Mouse (Mus musculus) intestine, postnatal 0 days (tissue): Measurements from ENCODE around the gene Trim60. TPM values are rescaled to one million over a fixed set of nuclear protein-coding genes. Genes with fewer than 3 reads are reported as not detected.

Experiments
- ATAC-seq: fragments of 200-750 bp; cut with Nextera tagmentation; 2 replicates; pipeline ENCODE4 v1.8.0; 2017; ENCODE audit warnings: mild to moderate bottlenecking, moderate TSS enrichment, moderate library complexity
- H3K27ac ChIP-seq: fragments of 300-500 bp; sonication (generic); 2 replicates; pipeline ENCODE4 v1.5.1; 2014; ENCODE audit warnings: mild to moderate bottlenecking, low read depth, low read length, moderate library complexity
- H3K27me3 ChIP-seq: fragments of 300-500 bp; sonication (generic); replicated peaks from 2 replicates; pipeline ENCODE4 v1.6.1; 2014; ENCODE audit warnings: low read length, mixed read lengths; ENCODE audit not compliant: control insufficient read depth, insufficient read depth
- H3K36me3 ChIP-seq: fragments of 300-500 bp; sonication (generic); 2 replicates; pipeline ENCODE4 v1.6.1; 2014; ENCODE audit warnings: mild to moderate bottlenecking, moderate library complexity; ENCODE audit not compliant: control insufficient read depth, insufficient read depth
- H3K4me1 ChIP-seq: fragments of 300-500 bp; sonication (generic); replicated peaks from 2 replicates; pipeline ENCODE4 v1.6.1; 2014; ENCODE audit warnings: antibody characterized with exemption, low read length, mixed read lengths; ENCODE audit not compliant: control insufficient read depth, insufficient read depth
- H3K4me2 ChIP-seq: fragments of 300-500 bp; sonication (generic); replicated peaks from 2 replicates; pipeline ENCODE4 v1.6.1; 2014; ENCODE audit warnings: low read depth, mild to moderate bottlenecking, moderate library complexity
- H3K4me3 ChIP-seq: fragments of 300-500 bp; sonication (generic); 2 replicates; pipeline ENCODE4 v1.5.1; 2014; ENCODE audit warnings: low read depth, low read length
- H3K9ac ChIP-seq: fragments of 300-500 bp; sonication (generic); 2 replicates; pipeline ENCODE4 v1.6.1; 2014; ENCODE audit warnings: mild to moderate bottlenecking, low read depth, low read length
- H3K9me3 ChIP-seq: fragments of 300-500 bp; sonication (generic); 2 replicates; pipeline ENCODE4 v1.6.1; 2016; ENCODE audit warnings: mixed run types; ENCODE audit not compliant: control insufficient read depth
- CTCF ChIP-seq: sonication (generic); IDR thresholded peaks from 2 replicates; pipeline ENCODE4 v1.5.1; 2016; ENCODE audit warnings: low read depth, mild to moderate bottlenecking, control low read depth, antibody characterized with exemption, moderate library complexity
- WGBS: fragments of 180-500 bp; shearing (Covaris S2); extraction: QIAGEN DNeasy Blood & Tissue Kit; methylation state at CpG from one replicate; pipeline ENCODE4 v1.1.7; 2014; 5-methylcytosine and 5-hydroxymethylcytosine counted together
- polyA plus RNA-seq: library from polyadenylated mRNA; unstranded; fragments of >200 nt; fragmentation: Nextera tagmentation; extraction: Ambion mirVana; gene quantifications from 2 replicates; pipeline ENCODE4 v1.2.1, GENCODE M21; 2015

Gene Trim60
- polyA plus RNA-seq, 1 experiment from 2014 or later = not detected

DNA sequence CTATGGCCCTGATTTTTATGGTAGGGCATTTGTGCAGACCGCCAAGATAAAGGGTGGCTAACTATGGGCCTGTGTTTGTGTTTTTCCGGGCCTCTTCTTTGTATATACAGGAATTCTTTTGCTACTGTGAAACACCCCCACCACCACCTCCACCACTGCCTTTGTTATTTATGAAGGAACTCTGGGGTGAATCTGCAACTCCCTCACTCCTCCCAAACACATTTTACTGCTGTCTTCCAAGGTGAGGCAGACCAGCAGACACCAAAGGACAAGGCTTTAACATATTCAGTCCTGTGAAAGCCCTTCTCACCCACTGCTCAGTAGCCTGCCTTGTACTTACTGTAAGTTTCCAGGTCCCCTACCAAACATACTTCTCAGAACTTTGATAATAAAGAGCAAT is 15.8 kb upstream of the Trim60 start:
- 24% methylated on average over 2 of the region's 2 CpGs for WGBS
- no peaks in the 10 kb centered on the region for H3K27me3 ChIP-seq
- peak overlapping the region; percentile 6; the same call in 1 of the 2 replicates for H3K4me2 ChIP-seq

DNA sequence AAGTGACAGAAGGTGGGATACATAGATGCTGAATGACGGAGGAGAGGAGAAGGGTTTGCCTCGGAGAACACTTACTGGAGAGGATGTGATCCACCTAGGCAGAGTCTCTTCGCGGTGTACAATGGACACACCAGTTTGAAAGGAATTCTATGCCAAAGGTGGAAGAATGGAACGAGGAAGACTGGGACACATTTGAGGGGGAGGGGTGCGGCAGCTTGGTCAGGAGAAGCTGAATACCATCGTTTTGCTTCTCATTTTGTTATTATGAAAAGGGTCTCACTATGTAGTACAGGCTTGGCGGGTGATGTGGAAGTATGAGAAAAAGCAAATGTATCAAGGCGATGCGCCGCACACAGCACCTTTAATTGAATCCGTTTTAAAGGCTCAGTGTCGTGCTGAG is 14.7 kb upstream of the Trim60 start:
- no peak for ATAC-seq
- H3K4me3 ChIP-seq = no peak overlapping the region
- H3K9ac ChIP-seq = no peak overlapping the region
- no peaks in the 10 kb centered on the region for H3K4me1 ChIP-seq
- no peaks in the 10 kb centered on the region for H3K9me3 ChIP-seq
- H3K36me3 ChIP-seq = no peaks in the 10 kb centered on the region
- no peak overlapping the region for H3K4me2 ChIP-seq
- WGBS = 76% methylated on average over 13 of the region's 13 CpGs
- TF ChIP-seq CTCF = no peak
- H3K27me3 ChIP-seq = no peaks in the 10 kb centered on the region
- H3K27ac ChIP-seq = no peak overlapping the region

More for the DNA sequence above, 15.8 kb upstream of the Trim60 start:
- Histone ChIP-seq H3K9me3 (no peaks in the 10 kb centered on the region), H3K9ac (no peak overlapping the region), H3K4me3 (no peak overlapping the region), H3K4me1 (no peaks in the 10 kb centered on the region), H3K27ac (no peak overlapping the region), H3K36me3 (no peaks in the 10 kb centered on the region)
- no peak for TF ChIP-seq CTCF
- no peak for ATAC-seq

DNA sequence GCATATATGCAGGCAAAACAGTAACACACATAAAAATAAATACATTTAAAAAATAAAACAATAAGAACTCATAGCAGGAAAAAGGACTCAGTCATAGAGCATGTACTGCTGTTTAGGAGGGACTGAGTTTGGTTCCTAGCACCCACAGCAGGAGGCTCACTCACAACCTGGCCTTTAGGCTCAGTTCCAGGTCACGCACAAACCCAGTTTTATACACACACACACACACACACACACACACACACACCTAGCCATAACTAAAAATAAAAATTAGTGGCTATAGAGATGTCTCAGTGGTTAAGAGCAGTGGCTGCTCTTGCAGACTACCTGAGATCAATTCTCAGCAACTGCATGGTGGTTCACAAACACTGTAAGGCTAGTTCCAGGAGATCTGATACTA is 13.7 kb upstream of the Trim60 start:
- H3K9me3 ChIP-seq = no peaks in the 10 kb centered on the region
- no peak overlapping the region for H3K4me2 ChIP-seq
- H3K4me3 ChIP-seq = no peak overlapping the region
- no peak for ATAC-seq
- H3K27me3 ChIP-seq = no peaks in the 10 kb centered on the region
- no peak overlapping the region for H3K9ac ChIP-seq
- H3K36me3 ChIP-seq = no peaks in the 10 kb centered on the region
- 84% methylated on average over 1 of the region's 1 CpGs for WGBS
- H3K4me1 ChIP-seq = no peaks in the 10 kb centered on the region
- TF ChIP-seq CTCF = no peak
- no peak overlapping the region for H3K27ac ChIP-seq

DNA sequence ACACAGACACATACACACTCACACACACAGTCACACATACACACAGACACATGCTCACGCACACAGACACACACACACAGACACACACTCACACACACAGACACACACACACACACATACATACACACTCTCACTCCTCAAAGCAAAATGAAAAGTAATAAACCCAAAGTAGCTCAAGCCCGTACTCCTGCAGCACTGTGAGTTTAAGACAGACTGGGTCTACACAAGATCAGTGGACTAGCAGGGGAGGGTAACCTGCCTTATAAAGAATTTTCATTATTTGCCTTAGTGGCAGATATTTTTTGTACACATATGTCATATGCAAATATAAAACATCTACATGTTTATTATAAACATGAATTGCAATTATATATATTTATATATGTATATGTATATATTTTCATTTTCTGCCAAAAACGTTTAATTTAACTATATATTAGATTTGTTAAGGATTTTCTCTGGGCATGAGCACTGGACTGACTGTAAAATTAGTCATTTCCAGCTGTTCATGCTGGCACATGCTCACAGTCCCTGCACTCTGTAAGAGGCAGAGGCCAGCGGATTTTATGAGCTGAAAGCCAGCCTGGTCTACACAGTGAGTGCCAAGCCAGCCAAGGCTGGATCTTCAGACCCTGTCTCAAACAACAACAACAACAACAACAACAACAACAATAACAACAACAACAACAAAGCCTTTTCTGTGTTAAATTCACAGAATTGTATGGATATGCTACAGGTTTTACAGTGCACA is 12.5 kb upstream of the Trim60 start:
- Histone ChIP-seq H3K4me2 (no peak overlapping the region), H3K4me1 (no peaks in the 10 kb centered on the region), H3K9ac (no peak overlapping the region), H3K36me3 (no peaks in the 10 kb centered on the region), H3K27ac (no peak overlapping the region), H3K9me3 (no peaks in the 10 kb centered on the region), H3K27me3 (no peaks in the 10 kb centered on the region), H3K4me3 (no peak overlapping the region)
- no peak for TF ChIP-seq CTCF
- ATAC-seq = no peak
- 65% methylated on average over 4 of the region's 4 CpGs for WGBS

DNA sequence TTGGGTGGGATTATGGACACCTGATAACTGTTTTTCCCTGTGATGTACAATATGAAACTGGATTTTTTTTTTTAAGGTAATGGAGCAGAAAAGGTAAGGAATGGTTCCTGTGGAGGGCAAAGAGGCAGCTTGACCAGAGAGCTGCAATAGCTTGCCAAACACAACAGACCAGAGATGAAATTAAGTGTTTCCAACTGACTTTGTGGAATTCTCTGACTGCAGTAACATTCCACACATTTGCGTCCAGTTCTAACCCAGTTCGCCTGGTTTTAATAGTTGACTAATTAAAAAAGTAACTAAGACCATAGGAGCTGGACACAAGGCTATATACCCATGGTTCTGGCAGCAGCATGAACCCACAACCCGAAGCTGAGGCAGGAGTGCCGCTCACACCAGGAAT is 11.4 kb upstream of the Trim60 start:
- Histone ChIP-seq H3K9me3 (no peaks in the 10 kb centered on the region), H3K36me3 (no peaks in the 10 kb centered on the region), H3K27ac (no peak overlapping the region), H3K4me1 (no peaks in the 10 kb centered on the region), H3K4me2 (no peak overlapping the region), H3K27me3 (no peaks in the 10 kb centered on the region), H3K4me3 (no peak overlapping the region), H3K9ac (no peak overlapping the region)
- ATAC-seq = no peak
- WGBS = 74% methylated on average over 4 of the region's 4 CpGs
- no peak for TF ChIP-seq CTCF

DNA sequence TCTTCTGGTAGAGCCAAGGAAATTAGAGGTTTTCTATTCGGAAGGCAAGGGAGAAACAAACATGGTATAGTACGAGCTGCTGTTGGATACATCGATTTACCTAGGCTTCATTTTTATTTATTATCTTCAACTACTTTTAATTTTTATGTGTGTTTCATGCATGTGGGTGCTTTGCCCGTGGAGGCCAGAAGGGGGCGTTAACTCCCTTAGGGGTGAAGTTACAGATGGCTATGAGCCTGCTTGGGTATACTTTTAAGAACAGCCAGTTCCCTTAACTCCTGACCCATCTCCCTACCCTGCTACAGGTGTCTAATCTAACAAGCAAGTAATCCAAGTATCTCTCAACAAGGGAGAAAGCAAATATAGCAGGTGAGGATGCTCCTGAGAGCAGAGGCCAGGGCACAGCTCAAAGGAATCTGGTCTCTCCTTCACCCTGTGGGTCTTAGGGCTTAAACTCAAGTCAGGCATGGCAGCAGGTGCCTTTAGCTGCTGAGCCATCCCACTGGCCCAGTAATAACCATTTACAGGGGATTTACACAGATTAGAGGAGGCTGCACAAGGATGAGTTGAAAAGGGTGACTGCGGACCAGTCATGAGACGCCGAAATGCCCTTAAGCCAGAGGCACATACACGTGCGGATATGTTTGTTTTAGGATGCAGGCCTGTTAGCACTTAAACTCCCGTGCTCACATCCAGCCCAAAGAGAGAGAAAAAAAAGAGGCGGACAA is 10.7 kb upstream of the Trim60 start:
- no peak overlapping the region for H3K27ac ChIP-seq
- no peak overlapping the region for H3K9ac ChIP-seq
- no peak overlapping the region for H3K4me3 ChIP-seq
- no peaks in the 10 kb centered on the region for H3K36me3 ChIP-seq
- no peaks in the 10 kb centered on the region for H3K4me1 ChIP-seq
- no peak for ATAC-seq
- H3K4me2 ChIP-seq = no peak overlapping the region
- no peak for TF ChIP-seq CTCF
- no peaks in the 10 kb centered on the region for H3K9me3 ChIP-seq
- H3K27me3 ChIP-seq = no peaks in the 10 kb centered on the region
- 75% methylated on average over 12 of the region's 12 CpGs for WGBS
